Mouse (Mus musculus): Measurements from ENCODE around the gene C1d. TPM values are rescaled to one million over a fixed set of nuclear protein-coding genes. Genes with fewer than 3 reads are reported as not detected.
"Not testable (repeated sequence)": the region's sequence is repeated elsewhere in the genome, so short reads cannot be mapped to it uniquely, and the experiment has no call there.

Gene C1d
- total RNA-seq (2014; fragmentation: Nextera tagmentation) (47.5 and 56.5 TPM in 2 replicates), total RNA-seq (2017) (55.2 and 67.6 TPM in 2 replicates)

DNA sequence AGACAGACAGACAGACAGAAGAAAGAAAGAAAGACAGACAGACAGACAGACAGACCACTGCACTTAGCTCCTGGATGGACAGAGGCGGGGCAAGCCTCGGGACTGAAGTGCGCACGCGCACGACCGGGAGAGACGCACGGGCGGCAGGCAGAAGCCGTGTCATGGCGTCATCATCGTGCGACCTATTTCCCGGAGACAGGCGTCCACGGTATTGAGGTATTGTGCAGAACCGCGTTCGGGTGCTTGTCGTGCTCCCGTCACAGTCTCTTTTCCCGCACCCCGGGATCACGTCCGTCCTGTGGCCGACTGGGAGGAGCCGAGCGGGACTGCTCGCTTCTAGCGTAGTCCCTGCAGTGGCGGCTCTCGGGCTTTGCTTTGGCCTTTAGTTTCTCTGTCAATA is at the start of gene C1d:
C1d (plus strand) TSS at position 137 of the 400 bp plus-strand sequence.
- peak; percentile 97 for ATAC-seq (replicated peaks; ENCODE audit: low FRiP score, low TSS enrichment, poor library complexity, severe bottlenecking)

DNA sequence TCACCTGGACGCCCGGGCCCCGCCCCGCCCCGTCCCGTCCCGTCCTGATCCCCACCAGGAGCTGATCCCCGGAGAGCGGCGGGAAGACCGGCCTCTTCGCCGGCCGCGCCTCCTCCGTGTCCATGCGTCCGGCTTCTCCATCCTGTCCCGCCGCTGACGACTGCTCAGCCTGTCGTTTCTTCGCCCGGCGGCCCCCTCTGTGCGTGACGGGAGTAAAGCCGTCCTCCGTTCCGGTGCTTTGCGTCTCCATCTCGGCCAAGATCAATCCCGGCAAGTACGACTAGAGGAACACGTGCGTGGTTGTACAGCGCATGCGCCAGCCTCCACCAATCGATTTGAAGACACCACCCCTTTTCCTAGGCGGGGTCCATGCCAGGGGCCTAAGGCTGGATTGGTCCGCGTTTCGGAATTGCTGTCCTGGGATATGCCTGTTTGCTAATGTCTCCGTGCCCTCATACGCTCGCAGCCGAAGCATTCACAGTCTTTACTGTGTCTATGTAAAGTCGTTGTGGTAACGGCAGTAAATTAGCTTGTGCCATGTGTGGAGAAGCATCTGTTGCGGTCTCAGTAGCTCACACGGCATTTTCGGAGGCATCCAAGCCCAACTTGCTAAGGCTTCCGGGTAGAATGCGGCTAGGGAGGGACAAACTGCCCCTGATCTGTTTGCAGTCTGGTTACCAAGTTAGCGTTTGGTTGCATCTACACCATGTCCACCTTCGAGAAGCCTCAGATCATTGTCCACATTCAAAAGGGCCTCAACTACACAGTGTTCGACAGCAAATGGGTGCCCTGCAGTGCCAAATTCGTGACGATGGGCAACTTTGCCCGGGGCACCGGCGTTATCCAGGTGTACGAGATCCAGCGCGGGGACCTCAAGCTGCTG is 45.9 kb upstream of the C1d start, which contains the start of gene Pno1:
Pno1 (minus strand) TSS at position 311 of the 883 bp plus-strand sequence.
- peak; percentile 86 for ATAC-seq (replicated peaks; ENCODE audit: low FRiP score, low TSS enrichment, poor library complexity, severe bottlenecking)

DNA sequence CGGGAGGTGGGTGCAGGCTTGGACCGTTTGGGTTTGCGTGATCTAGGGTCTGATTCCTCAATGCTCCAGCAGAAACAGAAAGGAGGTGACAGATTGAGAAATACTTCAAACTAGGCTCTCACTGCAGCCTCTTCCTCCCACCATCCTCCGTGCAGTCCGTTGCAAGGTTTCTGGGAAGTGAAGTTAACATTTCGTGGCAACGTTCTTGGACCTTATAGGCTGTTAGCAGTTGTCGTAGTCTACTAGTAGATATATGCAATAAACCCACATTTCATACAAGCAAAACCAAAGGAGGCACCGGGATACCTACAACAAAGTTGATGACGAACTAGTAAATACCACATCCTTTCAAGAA is 45.3 kb upstream of the C1d start:
- ATAC-seq (replicated peaks; ENCODE audit: low FRiP score, low TSS enrichment, poor library complexity, severe bottlenecking), result peak; percentile 15

DNA sequence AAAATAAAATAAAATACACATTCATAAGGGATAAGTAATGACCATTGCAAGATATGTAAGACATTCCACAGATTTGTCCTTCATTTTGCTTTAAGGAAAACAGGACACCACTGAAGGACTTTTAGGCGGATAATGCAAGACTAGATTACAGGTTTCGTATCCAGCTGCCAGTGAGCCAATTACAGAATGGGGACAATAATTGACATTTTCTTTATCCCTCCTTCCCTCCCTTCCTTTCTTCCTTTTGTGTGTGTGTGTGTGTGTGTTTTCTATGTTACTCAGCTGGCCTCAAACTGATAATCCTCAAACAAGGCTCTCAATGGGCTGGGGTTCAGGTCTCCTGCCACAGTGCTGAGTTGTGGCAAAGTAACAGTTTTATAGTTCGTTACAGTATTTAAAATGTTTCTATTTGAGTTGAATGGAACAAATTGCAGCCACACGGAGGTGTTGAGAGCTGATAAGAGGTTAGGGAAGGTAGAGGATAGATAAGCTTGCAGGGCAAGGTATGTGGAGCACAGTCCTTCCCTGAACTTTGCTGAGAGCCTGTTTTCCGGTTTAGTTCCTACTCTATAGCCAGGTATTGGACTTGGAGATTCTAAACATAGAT is 44.4 kb upstream of the C1d start:
- peak; percentile 57 for ATAC-seq (replicated peaks; ENCODE audit: low FRiP score, low TSS enrichment, poor library complexity, severe bottlenecking)

DNA sequence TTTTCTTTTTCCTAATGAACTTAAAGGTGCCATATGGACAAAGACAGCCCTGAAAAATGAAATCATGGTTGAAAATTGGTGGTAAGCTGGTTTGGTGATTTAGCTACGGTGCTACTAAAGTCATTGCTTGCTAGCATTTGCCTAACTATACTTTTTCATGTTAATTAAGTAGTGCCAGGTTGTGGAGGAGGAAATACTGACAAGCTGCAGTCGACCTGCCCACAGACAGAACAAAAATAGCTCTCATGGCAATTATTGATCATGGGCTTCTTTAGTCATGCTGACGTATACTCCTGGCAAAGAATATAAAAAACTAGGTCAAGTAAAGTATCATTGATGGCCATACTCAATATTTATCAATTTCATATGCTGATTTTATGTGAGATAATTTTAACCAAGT is 41.9 kb upstream of the C1d start:
- ATAC-seq (replicated peaks; ENCODE audit: low FRiP score, low TSS enrichment, poor library complexity, severe bottlenecking), result no peak

DNA sequence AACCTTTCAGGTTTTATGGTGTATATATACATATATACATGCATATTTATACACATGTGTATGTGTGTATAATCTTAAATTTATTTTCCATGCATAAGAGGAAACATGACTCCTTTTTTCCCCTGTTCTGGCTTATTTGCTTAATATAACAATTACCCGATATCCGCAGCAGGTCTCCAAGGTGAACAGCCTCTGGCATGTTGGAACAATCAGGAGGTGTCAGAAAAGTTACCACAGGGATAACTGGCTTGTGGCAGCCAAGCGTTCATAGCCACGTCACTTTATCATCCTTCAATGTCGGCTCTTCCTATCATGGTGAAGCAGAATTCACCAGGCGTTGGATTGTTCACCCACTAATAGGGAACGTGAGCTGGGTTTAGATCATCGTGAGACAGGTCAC is 36.3 kb upstream of the C1d start:
- ATAC-seq (replicated peaks; ENCODE audit: low FRiP score, low TSS enrichment, poor library complexity, severe bottlenecking), result no peak

DNA sequence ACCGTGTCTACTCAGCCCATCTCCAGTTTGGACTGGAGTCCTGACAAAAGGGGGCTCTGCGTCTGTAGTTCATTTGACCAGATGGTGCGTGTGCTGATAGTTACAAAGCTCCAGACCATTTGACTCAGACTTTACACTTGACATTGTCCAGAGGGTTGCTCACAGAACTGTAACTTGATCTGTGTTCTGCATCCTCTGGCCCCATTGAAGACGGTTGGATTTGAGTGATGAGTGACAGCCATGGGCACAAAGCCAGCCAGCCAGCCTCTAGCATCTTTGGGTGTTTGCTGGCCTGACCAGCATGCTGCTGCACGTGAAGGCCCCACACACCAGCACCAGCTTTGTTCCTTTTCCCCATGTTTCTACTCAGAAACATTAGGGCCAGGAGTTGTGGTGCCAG is 24.6 kb upstream of the C1d start:
- no peak for ATAC-seq (replicated peaks; ENCODE audit: low FRiP score, low TSS enrichment, poor library complexity, severe bottlenecking)

DNA sequence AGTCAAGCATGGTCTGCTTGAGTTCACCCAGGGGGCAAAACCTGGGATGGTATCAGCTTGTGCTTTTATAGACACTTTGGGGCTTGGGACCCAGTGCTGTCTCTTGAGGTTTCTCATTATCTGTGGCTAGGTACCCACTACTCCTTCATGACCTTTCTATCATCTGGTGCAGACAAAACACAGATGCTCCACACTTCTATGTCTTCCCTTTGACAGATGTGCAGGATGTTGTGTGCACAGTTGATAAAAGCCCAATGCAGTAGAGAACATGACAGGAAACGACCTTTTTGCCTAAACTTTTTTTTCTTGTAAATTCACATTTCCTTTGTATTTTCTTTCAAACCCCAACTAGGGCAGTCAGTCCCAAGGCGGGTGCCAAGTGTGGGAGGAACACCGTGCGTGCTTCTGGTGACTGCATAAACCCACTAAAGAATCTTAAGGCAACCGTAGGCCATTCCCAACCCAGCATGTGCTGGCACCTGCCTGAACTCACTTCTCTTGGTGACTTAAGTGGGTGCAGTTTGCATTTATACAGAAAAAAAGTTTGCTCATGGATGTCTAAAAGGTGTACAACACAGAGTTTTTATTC is 20.8 kb upstream of the C1d start:
- ATAC-seq (replicated peaks; ENCODE audit: low FRiP score, low TSS enrichment, poor library complexity, severe bottlenecking), result peak; percentile 95

DNA sequence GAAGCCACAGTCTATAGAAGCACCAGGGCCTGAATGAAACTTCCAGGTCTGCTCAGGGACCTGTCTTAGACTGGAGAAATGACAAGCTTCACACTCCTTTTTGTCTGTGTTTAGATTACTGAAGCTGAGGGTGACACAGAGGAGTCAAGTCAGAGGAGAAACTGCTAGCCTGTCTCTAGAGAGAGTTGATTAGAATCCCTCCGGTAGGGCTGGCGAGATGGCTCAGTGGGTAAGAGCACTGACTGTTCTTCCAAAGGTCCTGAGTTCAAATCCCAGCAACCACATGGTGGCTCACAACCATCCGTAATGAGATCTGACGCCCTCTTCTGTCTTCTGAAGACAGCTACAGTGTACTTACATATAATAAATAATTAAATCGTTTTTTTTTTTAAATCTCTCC is 18.8 kb upstream of the C1d start:
- not testable (repeated sequence) for ATAC-seq (replicated peaks; ENCODE audit: low FRiP score, low TSS enrichment, poor library complexity, severe bottlenecking)

DNA sequence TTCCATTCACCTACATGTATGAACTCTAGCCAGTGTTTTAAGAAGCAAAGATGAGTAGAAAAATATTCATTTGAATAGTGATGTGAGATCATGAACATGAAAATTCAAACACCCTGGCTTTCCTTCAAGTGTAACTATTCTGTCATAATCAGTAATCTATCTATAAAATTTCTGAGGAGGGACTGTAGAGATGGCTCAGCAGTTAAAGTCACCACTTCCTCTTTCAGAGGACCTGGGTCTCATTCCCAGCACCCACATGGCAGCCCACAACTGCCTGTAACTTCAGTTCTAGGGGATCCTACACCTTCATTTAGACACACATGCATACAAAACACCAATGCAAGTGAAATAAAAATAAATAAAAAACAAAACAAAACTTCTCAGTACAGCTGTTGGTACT is 8.7 kb upstream of the C1d start:
- ATAC-seq (replicated peaks; ENCODE audit: low FRiP score, low TSS enrichment, poor library complexity, severe bottlenecking), result no peak

DNA sequence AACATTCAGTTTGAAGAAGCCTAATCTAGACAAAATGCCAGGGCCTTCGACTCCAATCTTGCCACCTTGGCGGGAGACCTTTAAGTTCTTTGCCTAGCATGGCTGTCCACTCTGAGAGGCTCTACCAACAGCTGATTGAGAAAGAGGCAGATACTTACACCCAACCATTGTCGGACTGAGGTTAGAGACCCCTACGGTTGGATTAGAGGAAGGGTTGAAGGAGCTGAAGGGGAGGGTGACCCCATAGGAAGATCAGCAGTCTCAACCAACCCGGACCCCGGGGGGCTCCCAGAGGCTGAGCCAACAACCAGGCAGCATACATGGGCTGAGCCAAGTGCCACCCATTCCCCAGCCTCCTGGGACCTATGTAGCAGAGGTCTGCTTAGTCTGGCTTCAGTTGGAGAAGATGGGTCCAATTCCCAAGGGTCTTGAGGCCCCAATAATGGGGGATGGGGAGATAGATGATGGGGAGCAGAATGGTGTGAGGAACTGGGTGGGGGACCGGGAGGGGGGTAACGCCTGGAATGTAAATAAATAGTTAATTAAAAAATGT is 490 bp upstream of the C1d start:
- ATAC-seq (replicated peaks; ENCODE audit: low FRiP score, low TSS enrichment, poor library complexity, severe bottlenecking), result no peak

DNA sequence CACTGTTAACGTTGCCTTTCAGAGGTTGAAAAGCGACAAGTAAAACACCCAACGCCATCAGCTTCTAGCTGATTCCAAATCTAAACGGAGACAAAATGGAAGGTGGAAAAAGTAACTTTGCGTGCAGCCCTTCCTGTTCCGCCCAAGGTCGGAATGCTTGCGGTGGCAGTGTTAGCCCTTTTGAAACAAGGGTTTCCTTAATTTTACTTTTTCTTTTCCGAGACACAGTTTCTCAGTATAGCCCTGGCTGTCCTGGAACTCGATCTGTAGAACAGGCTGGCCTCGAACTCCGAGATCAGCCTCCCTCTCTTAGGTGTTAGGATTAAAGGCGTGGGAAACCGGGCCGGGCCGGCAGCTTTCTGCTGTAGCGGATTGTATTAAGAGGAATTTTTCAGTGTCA is 482 bp downstream of the C1d start:
- ATAC-seq (replicated peaks; ENCODE audit: low FRiP score, low TSS enrichment, poor library complexity, severe bottlenecking), result peak; percentile 56

DNA sequence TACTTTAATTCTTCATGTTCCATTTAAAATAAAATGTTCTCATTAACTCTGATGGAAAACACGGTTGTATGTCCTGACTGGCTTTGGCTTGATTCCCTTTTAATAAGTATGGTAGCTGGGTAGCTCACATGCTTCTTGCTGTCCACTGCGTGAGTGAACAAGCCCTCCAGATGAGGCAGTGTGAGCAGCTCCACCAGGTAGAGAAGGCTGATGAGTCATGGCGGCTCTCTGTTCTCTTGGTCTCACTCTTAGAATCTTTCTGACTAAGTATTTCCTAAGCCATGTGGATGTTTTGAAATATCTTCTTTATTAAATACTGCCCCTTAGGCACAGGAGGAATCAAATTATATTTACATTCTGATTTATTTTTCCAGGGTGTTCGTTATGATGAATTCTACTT is 9.8 kb downstream of the C1d start:
- no peak for ATAC-seq (replicated peaks; ENCODE audit: low FRiP score, low TSS enrichment, poor library complexity, severe bottlenecking)

DNA sequence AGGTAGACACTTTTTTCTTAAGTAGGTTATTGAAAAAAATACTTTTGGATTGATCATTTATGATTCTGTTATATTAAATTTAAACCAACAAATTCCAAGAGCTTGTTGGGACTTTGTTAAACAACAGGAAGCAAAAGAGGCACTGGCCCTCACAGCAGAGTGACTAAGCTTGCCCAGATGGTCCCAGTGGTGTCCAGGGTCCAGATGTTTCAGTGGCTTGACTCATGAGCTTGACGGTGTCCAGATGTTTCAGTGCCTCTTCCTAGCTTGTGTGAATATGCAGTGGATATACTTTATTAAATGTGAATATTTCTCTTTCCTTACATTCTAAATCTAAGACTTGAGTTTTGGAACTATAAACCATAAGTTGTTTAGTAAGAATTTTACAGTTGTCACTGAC is 11.4 kb downstream of the C1d start:
- ATAC-seq (replicated peaks; ENCODE audit: low FRiP score, low TSS enrichment, poor library complexity, severe bottlenecking), result no peak

DNA sequence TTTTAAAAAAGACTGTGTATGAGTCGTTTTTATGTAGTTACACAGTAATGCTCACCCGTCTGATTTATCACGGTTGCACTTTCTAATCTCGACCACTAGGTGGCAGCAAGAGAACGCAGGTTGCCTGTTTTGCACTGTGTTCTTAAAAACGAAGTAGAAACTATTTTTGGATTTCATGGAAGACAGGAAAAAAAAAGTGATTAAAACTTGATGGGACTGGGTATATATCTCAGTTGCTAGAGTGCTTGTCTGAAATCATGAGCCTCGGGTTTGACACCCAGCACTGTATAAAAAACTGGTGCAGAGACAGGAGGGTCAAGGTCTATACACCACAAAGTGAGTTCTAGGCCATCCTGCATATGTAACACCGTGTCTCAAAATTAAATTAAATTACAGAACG is 22.6 kb downstream of the C1d start:
- peak; percentile 79 for ATAC-seq (replicated peaks; ENCODE audit: low FRiP score, low TSS enrichment, poor library complexity, severe bottlenecking)

DNA sequence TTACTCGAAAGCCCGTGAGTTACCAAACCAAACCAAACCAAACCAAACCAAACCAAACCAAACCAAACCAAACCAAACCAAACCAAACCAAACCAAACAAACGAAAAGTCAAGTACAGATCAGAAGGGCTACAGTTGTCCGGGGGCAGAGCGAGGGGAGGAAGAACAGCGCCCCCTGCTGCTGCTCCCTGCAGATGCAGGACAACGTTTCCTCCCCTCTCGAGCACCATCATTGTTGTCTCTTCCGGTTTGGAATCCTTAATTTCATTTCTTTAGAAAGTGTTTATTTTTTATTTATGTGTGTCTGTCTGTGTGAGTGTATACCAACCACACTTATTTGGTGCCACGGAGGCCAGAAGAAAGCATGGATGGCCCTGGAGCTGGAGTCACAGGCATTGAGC is 26.7 kb downstream of the C1d start:
- peak; percentile 78 for ATAC-seq (replicated peaks; ENCODE audit: low FRiP score, low TSS enrichment, poor library complexity, severe bottlenecking)

DNA sequence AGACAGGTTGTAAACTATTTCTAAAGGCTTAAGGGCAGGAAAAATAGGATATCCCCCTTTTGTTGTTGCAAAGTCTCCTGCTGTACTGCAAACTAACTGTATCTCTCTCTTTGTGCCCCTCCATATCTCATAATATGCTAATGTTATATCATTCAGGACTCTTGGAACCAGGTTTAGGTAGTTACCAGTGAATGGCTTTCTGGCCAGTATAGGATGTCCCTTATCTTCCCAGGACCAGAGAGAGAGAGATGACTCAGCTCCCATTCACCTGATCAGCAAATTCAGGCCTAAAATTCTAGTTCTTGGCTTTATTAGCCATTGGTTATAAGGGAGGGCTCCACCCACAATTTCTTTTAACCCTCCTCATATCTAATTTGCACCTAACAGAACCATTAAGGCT is 31.5 kb downstream of the C1d start:
- peak; percentile 37; the same call in 1 of the 2 replicates for ATAC-seq (replicated peaks; ENCODE audit: low FRiP score, low TSS enrichment, poor library complexity, severe bottlenecking)

DNA sequence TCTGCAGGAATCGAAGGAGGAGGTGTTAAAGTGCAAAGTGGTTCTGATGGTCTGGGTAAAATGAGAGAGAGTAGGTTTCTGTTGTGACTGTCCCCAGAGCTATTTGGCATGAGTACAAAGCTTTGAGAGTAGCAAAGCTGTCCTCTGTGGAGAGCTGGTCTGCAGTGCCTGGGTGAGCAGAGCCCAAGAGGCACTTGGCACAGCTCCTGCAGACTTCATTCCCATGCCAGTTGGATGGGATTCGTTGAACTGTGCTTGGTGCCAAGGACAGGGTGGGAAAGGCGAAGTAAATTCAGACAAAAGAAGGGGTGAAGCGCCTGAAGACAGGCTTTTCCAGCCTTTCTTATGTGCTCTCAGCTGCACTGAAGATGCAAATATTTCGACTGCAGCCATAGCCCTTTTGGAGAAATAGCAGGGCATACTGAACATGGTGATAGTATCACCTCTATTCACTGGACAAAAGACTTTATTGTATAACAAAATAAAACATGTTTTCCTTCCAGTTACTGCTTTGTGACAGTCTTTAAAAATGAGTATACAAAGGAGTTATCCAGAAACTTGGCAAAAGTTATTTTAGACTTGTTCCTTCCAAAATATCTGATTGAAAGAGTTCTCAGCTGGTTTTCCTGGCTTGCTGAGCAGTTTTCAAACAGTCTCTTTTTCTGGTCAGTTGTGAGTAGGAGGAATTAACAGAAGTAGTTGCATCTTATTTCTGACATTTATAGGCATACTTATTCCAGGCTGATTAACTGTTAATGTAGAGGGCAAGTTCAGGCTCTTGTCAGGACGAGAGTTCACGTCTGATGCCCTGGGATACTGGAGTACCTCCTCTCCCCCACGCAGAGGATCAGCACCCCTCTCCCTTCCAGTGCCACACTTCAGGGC is 48.9 kb downstream of the C1d start:
- no peak for ATAC-seq (replicated peaks; ENCODE audit: low FRiP score, low TSS enrichment, poor library complexity, severe bottlenecking)

DNA sequence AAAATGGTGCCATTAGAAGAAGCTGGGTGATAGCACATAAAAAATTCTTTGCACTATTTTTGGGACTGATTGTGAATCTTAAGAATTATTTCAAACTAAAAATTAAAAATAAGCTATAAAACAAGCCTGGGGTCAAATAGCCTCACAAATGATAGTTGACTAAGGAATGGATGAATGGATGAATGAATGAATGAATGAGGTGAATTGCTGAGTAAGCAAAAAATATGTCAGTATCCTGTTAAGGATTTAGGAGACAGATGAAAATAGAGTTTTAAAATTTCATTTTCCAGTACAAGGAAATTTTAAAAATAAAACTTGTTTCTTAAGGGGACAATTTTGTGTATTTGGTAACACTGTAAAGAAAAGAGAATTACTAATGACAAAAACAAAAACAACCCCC is 50.1 kb downstream of the C1d start:
- no peak for ATAC-seq (replicated peaks; ENCODE audit: low FRiP score, low TSS enrichment, poor library complexity, severe bottlenecking)
